Mouse (Mus musculus) heart, adult 2 months (tissue): ENCODE data around the gene Adamts18.

Experiments used
- CTCF ChIP-seq: fragments of 200-600 bp; IDR thresholded peaks from 2 replicates; pipeline ENCODE4 v1.8.1; 2022; ENCODE audit warnings: antibody characterized with exemption, mild to moderate bottlenecking, moderate library complexity
- EP300 ChIP-seq: fragments of 200-500 bp; IDR thresholded peaks from 2 replicates; pipeline ENCODE4 v1.6.1; 2011; ENCODE audit warnings: low read depth, low read length, control low read depth; ENCODE audit not compliant: insufficient read depth
- POLR2A ChIP-seq: fragments of 200-500 bp; IDR thresholded peaks from 2 replicates; pipeline ENCODE4 v1.6.1; 2011; ENCODE audit warnings: mild to moderate bottlenecking, low read depth, low read length, control low read depth; ENCODE audit not compliant: insufficient read depth

- TF ChIP-seq CTCF (no peak), POLR2A (no peak), EP300 (no peak)
Observed at GRCm38 (mm10) chr8:113833644-113834043, 14.9 kb downstream of the Adamts18 start.
